ENCODE assay signal across 21 mouse cellular contexts in the genomic region with DNA sequence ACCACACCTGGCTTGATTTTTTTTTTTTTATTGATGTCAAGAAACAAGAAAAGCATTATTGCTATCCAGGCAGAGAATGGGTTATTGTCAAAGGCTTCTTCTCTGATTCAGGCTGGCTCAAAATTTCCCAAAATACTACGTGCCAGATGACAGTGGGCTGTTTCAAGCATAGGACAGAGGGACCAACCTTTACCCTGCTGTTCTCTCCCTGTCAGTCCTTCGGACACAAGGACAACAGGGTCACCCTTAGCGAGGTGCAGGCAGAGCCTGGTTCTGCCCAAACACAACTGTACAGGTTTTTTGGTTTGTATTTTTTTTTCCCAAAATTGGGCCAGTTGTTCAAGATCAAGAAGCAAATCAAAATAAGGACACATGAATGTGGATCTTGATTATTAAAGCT.
DNase-seq lines count a peak whose midpoint lies in the region; ATAC-seq and TF ChIP-seq lines count a peak whose summit lies in the region.
"Had no signal": no experiment of that assay in that cellular context is flagged by ENCODE, and none has a peak within 500 bp of the region (broad histone marks: within the 10 kb centered on the region; RNA-seq: fewer than 3 reads in every experiment).

No protein-coding gene starts in this region.

- DNase-seq in kidney, postnatal 0 days (ENCODE audit: low spot score), result no peak
- DNase-seq in kidney, adult 8-10 months, result no peak
- no peak for DNase-seq in ES-E14 (ENCODE audit: low read depth, low spot score)
- DNase-seq in midbrain, embryonic 11.5 days (ENCODE audit: low spot score, missing footprints), result no peak
- DNase-seq: adrenal gland, adult 2 months; adrenal gland, postnatal 10 days; adrenal gland, postnatal 25 days; cerebellum, adult 11 months; cerebellum, adult 18-20 months; cerebellum, adult 8-10 months; cerebellum, adult 9-11 months; cerebellum, postnatal 14 days; cerebellum, postnatal 36 days; embryo, embryonic 11 days; forebrain, postnatal 0 days had no signal

- H3K4me1 ChIP-seq in kidney, postnatal 0 days (replicated peaks; ENCODE audit: insufficient read depth, low read length), result peaks cover 39% of the 10 kb centered on the region
- no peaks in the 10 kb centered on the region; the same call in 1 of the 2 replicates for H3K4me1 ChIP-seq in liver, embryonic 16.5 days (ENCODE audit: control insufficient read depth, low read depth, low read length)
- H3K4me1 ChIP-seq in liver, embryonic 12.5 days, result peaks cover 9% of the 10 kb centered on the region; the same call in 1 of the 2 replicates
- H3K4me1 ChIP-seq in ES-Bruce4 (ENCODE audit: control insufficient read depth, insufficient read depth, low read length), result peaks cover 5% of the 10 kb centered on the region
- H3K4me1 ChIP-seq in ES-E14 (ENCODE audit: control insufficient read depth in 2 of 2, insufficient read depth in 2 of 2, low read length in 2 of 2, poor library complexity in 1 of 2), result peaks cover 3 to 4% of the 10 kb centered on the region in 2 experiments; a peak in 2 of 4 replicates
- H3K4me1 ChIP-seq in midbrain, embryonic 11.5 days (ENCODE audit: control insufficient read depth, insufficient read depth, low read length), result peaks cover 24% of the 10 kb centered on the region

- WGBS in kidney, postnatal 0 days, result 82% methylated on average over 3 of the region's 3 CpGs
- 62% methylated on average over 3 of the region's 3 CpGs for WGBS in liver, embryonic 16.5 days (ENCODE audit: insufficient replicate concordance)
- 67% methylated on average over 3 of the region's 3 CpGs for WGBS in liver, embryonic 12.5 days (ENCODE audit: insufficient replicate concordance)
- WGBS in midbrain, embryonic 11.5 days, result 84% methylated on average over 3 of the region's 3 CpGs

- in situ Hi-C loops in ES-E14 (cut with MboI; ENCODE audit: low sequenced_read_pairs in 2 of 2, unreplicated experiment in 2 of 2), result no loop called here

- 0 out of 2 replicates have a peak, but pooled peaks cover 3% of the 10 kb centered on the region for H3K36me3 ChIP-seq in kidney, postnatal 0 days (ENCODE audit: insufficient read depth, low read length)
- no peaks in the 10 kb centered on the region for H3K36me3 ChIP-seq in liver, embryonic 16.5 days (ENCODE audit: control insufficient read depth, insufficient read depth)
- no peaks in the 10 kb centered on the region for H3K36me3 ChIP-seq in liver, embryonic 12.5 days
- H3K36me3 ChIP-seq in ES-Bruce4 (ENCODE audit: control insufficient read depth, insufficient read depth, low read length, poor library complexity, severe bottlenecking), result 0 out of 2 replicates have a peak, but pooled peaks cover 2% of the 10 kb centered on the region
- H3K36me3 ChIP-seq in ES-E14 (ENCODE audit: control insufficient read depth, insufficient read depth, low read length, poor library complexity, severe bottlenecking), result peaks cover 6% of the 10 kb centered on the region; the same call in 1 of the 2 replicates
- no peaks in the 10 kb centered on the region for H3K36me3 ChIP-seq in midbrain, embryonic 11.5 days (ENCODE audit: control insufficient read depth, insufficient read depth, low read length)
- H3K36me3 ChIP-seq: forebrain, embryonic 15.5 days had no signal

- H3K9ac ChIP-seq in kidney, postnatal 0 days (ENCODE audit: low read depth, low read length), result no peak overlapping the region
- no peak overlapping the region for H3K9ac ChIP-seq in liver, embryonic 16.5 days (ENCODE audit: low read depth, low read length)
- no peak overlapping the region for H3K9ac ChIP-seq in liver, embryonic 12.5 days
- H3K9ac ChIP-seq in ES-Bruce4 (ENCODE audit: low read depth, poor library complexity, severe bottlenecking) (no peak overlapping the region), ES-E14 (ENCODE audit: insufficient read depth, low read depth, low read length, poor library complexity, severe bottlenecking) (no peak overlapping the region)
- H3K9ac ChIP-seq in midbrain, embryonic 11.5 days (ENCODE audit: low read length), result no peak overlapping the region
- H3K9ac ChIP-seq: embryonic facial prominence, embryonic 12.5 days; forebrain, embryonic 13.5 days; forebrain, embryonic 15.5 days; forebrain, postnatal 0 days had no signal

- TF ChIP-seq POLR2A in ES-Bruce4 (IDR thresholded peaks at IDR 0.05; ENCODE audit: insufficient read depth, low read length), result no peak

- no peak overlapping the region for H3K4me3 ChIP-seq in kidney, postnatal 0 days (replicated peaks; ENCODE audit: low read depth, low read length)
- no peak overlapping the region for H3K4me3 ChIP-seq in liver, embryonic 16.5 days (ENCODE audit: low read depth, low read length)
- no peak overlapping the region for H3K4me3 ChIP-seq in liver, embryonic 12.5 days
- H3K4me3 ChIP-seq in ES-Bruce4 (ENCODE audit: low read depth, low read length) (no peak overlapping the region), ES-E14 (ENCODE audit: insufficient read depth in 1 of 2, low read depth in 1 of 2, low read length in 2 of 2, poor library complexity in 1 of 2, severe bottlenecking in 1 of 2) (no peak overlapping the region)
- H3K4me3 ChIP-seq in midbrain, embryonic 11.5 days (ENCODE audit: low read depth, low read length), result no peak overlapping the region
- H3K4me3 ChIP-seq: embryonic facial prominence, embryonic 12.5 days; forebrain, embryonic 13.5 days; forebrain, embryonic 15.5 days had no signal

- ATAC-seq in kidney, postnatal 0 days (replicated peaks; ENCODE audit: low FRiP score, low read depth), result no peak
- ATAC-seq in liver, embryonic 16.5 days (ENCODE audit: low read depth), result peak; percentile 68; the same call in 1 of the 2 replicates
- ATAC-seq in liver, embryonic 12.5 days, result no peak
- no peak for ATAC-seq in midbrain, embryonic 11.5 days (ENCODE audit: low FRiP score)
- ATAC-seq: forebrain, embryonic 13.5 days; forebrain, embryonic 15.5 days; forebrain, postnatal 0 days had no signal

- TF ChIP-seq EP300 in ES-Bruce4 (IDR thresholded peaks at IDR 0.05; ENCODE audit: insufficient read depth, low read depth, low read length), result no peak

- no peaks in the 10 kb centered on the region for H3K27me3 ChIP-seq in kidney, postnatal 0 days (ENCODE audit: insufficient read depth, low read length)
- no peaks in the 10 kb centered on the region for H3K27me3 ChIP-seq in liver, embryonic 16.5 days (ENCODE audit: control insufficient read depth, insufficient read depth, low read depth, low read length)
- H3K27me3 ChIP-seq in liver, embryonic 12.5 days (replicated peaks), result no peaks in the 10 kb centered on the region
- no peaks in the 10 kb centered on the region for H3K27me3 ChIP-seq in ES-Bruce4 (ENCODE audit: control insufficient read depth, insufficient read depth, low read length, poor library complexity, severe bottlenecking)
- no peaks in the 10 kb centered on the region for H3K27me3 ChIP-seq in midbrain, embryonic 11.5 days (ENCODE audit: control insufficient read depth, insufficient read depth, low read length)
- H3K27me3 ChIP-seq: embryonic facial prominence, embryonic 12.5 days; forebrain, embryonic 13.5 days; forebrain, embryonic 15.5 days had no signal

- TF ChIP-seq CTCF in kidney, postnatal 0 days (IDR thresholded peaks at IDR 0.05; ENCODE audit: low read depth), result no peak
- no peak for TF ChIP-seq CTCF in ES-Bruce4 (IDR thresholded peaks at IDR 0.05; ENCODE audit: low read depth, low read length)

- 0 out of 2 replicates have a peak overlapping the region, but pooled peaks have one; percentile 25 for H3K27ac ChIP-seq in kidney, postnatal 0 days
- H3K27ac ChIP-seq in liver, embryonic 16.5 days (ENCODE audit: low read length), result no peak overlapping the region
- no peak overlapping the region for H3K27ac ChIP-seq in liver, embryonic 12.5 days
- H3K27ac ChIP-seq in ES-Bruce4 (ENCODE audit: insufficient read depth, low read length), result peak overlapping the region; percentile 8; the same call in 1 of the 2 replicates
- H3K27ac ChIP-seq in ES-E14 (ENCODE audit: insufficient read depth, low read depth, low read length, poor library complexity, severe bottlenecking), result peak overlapping the region; percentile 51; the same call in 1 of the 2 replicates
- H3K27ac ChIP-seq in midbrain, embryonic 11.5 days (ENCODE audit: low read depth, low read length), result no peak overlapping the region
- H3K27ac ChIP-seq: embryonic facial prominence, embryonic 12.5 days; forebrain, embryonic 13.5 days; forebrain, embryonic 15.5 days had no signal

- no peak overlapping the region for H3K4me2 ChIP-seq in kidney, postnatal 0 days (ENCODE audit: low read length)
- H3K4me2 ChIP-seq in liver, embryonic 16.5 days (ENCODE audit: low read depth, low read length), result no peak overlapping the region
- H3K4me2 ChIP-seq in liver, embryonic 12.5 days, result no peak overlapping the region
- no peak overlapping the region for H3K4me2 ChIP-seq in midbrain, embryonic 11.5 days
- H3K4me2 ChIP-seq: embryonic facial prominence, embryonic 12.5 days; forebrain, embryonic 13.5 days; forebrain, embryonic 15.5 days had no signal

- no peaks in the 10 kb centered on the region for H3K9me3 ChIP-seq in kidney, postnatal 0 days (replicated peaks; ENCODE audit: low read length)
- no peaks in the 10 kb centered on the region for H3K9me3 ChIP-seq in liver, embryonic 16.5 days (replicated peaks; ENCODE audit: control insufficient read depth, low read length)
- no peaks in the 10 kb centered on the region for H3K9me3 ChIP-seq in liver, embryonic 12.5 days (replicated peaks)
- H3K9me3 ChIP-seq in ES-Bruce4 (replicated peaks; ENCODE audit: control insufficient read depth, insufficient read depth, low read length, poor library complexity, severe bottlenecking) (no peaks in the 10 kb centered on the region), ES-E14 (ENCODE audit: control insufficient read depth, insufficient read depth, low read depth, low read length) (no peaks in the 10 kb centered on the region)
- H3K9me3 ChIP-seq in midbrain, embryonic 11.5 days (ENCODE audit: control insufficient read depth, low read length), result no peaks in the 10 kb centered on the region
- H3K9me3 ChIP-seq: embryonic facial prominence, embryonic 12.5 days; forebrain, embryonic 13.5 days; forebrain, embryonic 15.5 days had no signal

TF ChIP-seq in ES-E14, 5 proteins besides CTCF, POLR2A, EP300 and RAD21:
- TF ChIP-seq ZNF384 (IDR thresholded peaks at IDR 0.05; ENCODE audit: low read depth, low read length) (no peak), HCFC1 (IDR thresholded peaks at IDR 0.05; ENCODE audit: borderline replicate concordance, insufficient read depth, low read length) (no peak), MAFK (IDR thresholded peaks at IDR 0.05; ENCODE audit: insufficient read depth, low read depth, low read length) (no peak), CHD2 (IDR thresholded peaks at IDR 0.05; ENCODE audit: low read depth, low read length) (no peak), ZC3H11A (IDR thresholded peaks at IDR 0.05; ENCODE audit: borderline replicate concordance, low read depth, low read length) (no peak)

Comparison
In these comparisons a context has a peak if more than half of its experiments do, and no peak if none do; other contexts are left out.
1. H3K27ac ChIP-seq: peak in kidney, postnatal 0 days (single experiment), ES-Bruce4 (single experiment) and ES-E14 (single experiment); none in liver, embryonic 16.5 days (single experiment), liver, embryonic 12.5 days (single experiment) and midbrain, embryonic 11.5 days (single experiment).